In genomic region chr4:40914287-40914867, GRCm38 (mm10) we compare ENCODE assay signal across 27 mouse cellular contexts. TPM values are rescaled to one million over a fixed set of nuclear protein-coding genes. Genes with fewer than 3 reads are reported as not detected.
DNase-seq lines count a peak whose midpoint lies in the region; ATAC-seq and TF ChIP-seq lines count a peak whose summit lies in the region.
"Had no signal": no experiment of that assay in that cellular context is flagged by ENCODE, and none has a peak within 500 bp of the region (broad histone marks: within the 10 kb centered on the region; RNA-seq: fewer than 3 reads in every experiment).

No protein-coding gene starts in this region.

- DNase-seq in 3T3-L1 (ENCODE audit: low read depth, low spot score) (peak; percentile 21), 416B (ENCODE audit: low read depth) (peak; percentile 26)
- no peak for DNase-seq in left cerebral cortex, postnatal 10 days (ENCODE audit: extremely low spot score in 1 of 2, low spot score in 2 of 2)
- DNase-seq in embryo, embryonic 9.5 days (ENCODE audit: extremely low spot score), result no peak
- no peak for DNase-seq in layer of hippocampus, postnatal 10 days (ENCODE audit: low spot score in 2 of 2)
- DNase-seq: adrenal gland, postnatal 14 days; cerebellum, adult 8-10 months; cerebellum, postnatal 36 days; gastrocnemius, postnatal 14 days; kidney, postnatal 4 days; liver; thymus, postnatal 14 days had no signal

- H3K9ac ChIP-seq in intestine, postnatal 0 days (ENCODE audit: low read depth, low read length), result no peak overlapping the region
- no peak overlapping the region for H3K9ac ChIP-seq in midbrain, embryonic 15.5 days
- H3K9ac ChIP-seq: hindbrain, embryonic 15.5 days; liver, embryonic 15.5 days; lung, embryonic 15.5 days had no signal

- peaks cover 4% of the 10 kb centered on the region; the same call in 1 of the 2 replicates for H3K4me1 ChIP-seq in intestine, postnatal 0 days (replicated peaks; ENCODE audit: control insufficient read depth, insufficient read depth, low read length)
- H3K4me1 ChIP-seq in midbrain, embryonic 15.5 days, result no peaks in the 10 kb centered on the region
- H3K4me1 ChIP-seq: embryonic facial prominence, embryonic 10.5 days; forebrain, embryonic 10.5 days; hindbrain, embryonic 15.5 days; limb, embryonic 10.5 days; lung, embryonic 15.5 days had no signal

- no peak overlapping the region for H3K27ac ChIP-seq in intestine, postnatal 0 days (ENCODE audit: low read depth, low read length)
- no peak overlapping the region for H3K27ac ChIP-seq in midbrain, embryonic 15.5 days
- H3K27ac ChIP-seq: embryonic facial prominence, embryonic 10.5 days; forebrain, embryonic 10.5 days; hindbrain, embryonic 15.5 days; left cerebral cortex, adult 2 months; limb, embryonic 10.5 days; liver, embryonic 15.5 days; lung, embryonic 15.5 days; macrophage had no signal

- peak; percentile 55 for ATAC-seq in common myeloid progenitor, adult 5-6 weeks (replicated peaks; ENCODE audit: low read depth, poor library complexity, severe bottlenecking)
- peak; percentile 31; the same call in 1 of the 2 replicates for ATAC-seq in intestine, postnatal 0 days
- ATAC-seq in midbrain, embryonic 15.5 days (replicated peaks), result no peak
- ATAC-seq: CD4-positive, CD25-positive, alpha-beta regulatory T cell, adult 4 months; forebrain, embryonic 16.5 days had no signal

- no peak for TF ChIP-seq CTCF in intestine, postnatal 0 days (IDR thresholded peaks at IDR 0.05; ENCODE audit: low read depth)

- H3K27me3 ChIP-seq in intestine, postnatal 0 days (replicated peaks; ENCODE audit: control insufficient read depth, insufficient read depth, low read length), result peaks cover 13% of the 10 kb centered on the region; the same call in 1 of the 2 replicates
- no peaks in the 10 kb centered on the region for H3K27me3 ChIP-seq in midbrain, embryonic 15.5 days (replicated peaks)
- H3K27me3 ChIP-seq: hindbrain, embryonic 15.5 days; liver, embryonic 15.5 days; lung, embryonic 15.5 days had no signal

- no peak overlapping the region for H3K4me2 ChIP-seq in intestine, postnatal 0 days (replicated peaks; ENCODE audit: low read depth)
- H3K4me2 ChIP-seq in midbrain, embryonic 15.5 days, result no peak overlapping the region
- H3K4me2 ChIP-seq: hindbrain, embryonic 15.5 days; liver, embryonic 15.5 days; lung, embryonic 15.5 days; midbrain, embryonic 11.5 days had no signal

- no peaks in the 10 kb centered on the region for H3K36me3 ChIP-seq in intestine, postnatal 0 days (ENCODE audit: control insufficient read depth, insufficient read depth)
- H3K36me3 ChIP-seq in midbrain, embryonic 15.5 days (replicated peaks), result no peaks in the 10 kb centered on the region
- H3K36me3 ChIP-seq: embryonic facial prominence, embryonic 10.5 days; forebrain, embryonic 10.5 days; hindbrain, embryonic 15.5 days; limb, embryonic 10.5 days; liver, embryonic 15.5 days; lung, embryonic 15.5 days had no signal

- H3K4me3 ChIP-seq in intestine, postnatal 0 days (ENCODE audit: low read depth, low read length), result no peak overlapping the region
- no peak overlapping the region for H3K4me3 ChIP-seq in midbrain, embryonic 15.5 days
- H3K4me3 ChIP-seq: embryonic facial prominence, embryonic 10.5 days; forebrain, embryonic 10.5 days; hindbrain, embryonic 15.5 days; left cerebral cortex, adult 2 months; limb, embryonic 10.5 days; liver, embryonic 15.5 days; lung, embryonic 15.5 days had no signal

- intact Hi-C loops in left cerebral cortex, postnatal 10 days (cut with DNase I), result no loop called here

- H3K9me3 ChIP-seq in intestine, postnatal 0 days (ENCODE audit: control insufficient read depth), result no peaks in the 10 kb centered on the region
- no peaks in the 10 kb centered on the region for H3K9me3 ChIP-seq in midbrain, embryonic 15.5 days
- H3K9me3 ChIP-seq: embryonic facial prominence, embryonic 10.5 days; hindbrain, embryonic 15.5 days; limb, embryonic 10.5 days; liver, embryonic 15.5 days; lung, embryonic 15.5 days had no signal

RNA-seq across cellular contexts. Expression of gene Spink4, which starts 5.5 kb away (rescaled TPM):
- not detected in 2 replicates for total RNA-seq in common myeloid progenitor, adult 5-6 weeks (2017)
- polyA plus RNA-seq in intestine, postnatal 0 days (2015; fragmentation: Nextera tagmentation; extraction: Ambion mirVana), result 419 and 610 TPM in 2 replicates
- not detected for total RNA-seq in left cerebral cortex, postnatal 10 days (2021)
- total RNA-seq in layer of hippocampus, postnatal 10 days (2021), result not detected
- not detected in 2 replicates for polyA plus RNA-seq in midbrain, embryonic 15.5 days (2015; fragmentation: Nextera tagmentation; extraction: Ambion mirVana)
- total RNA-seq: gastrocnemius, postnatal 14 days; left cerebral cortex, adult 2 months had no signal
- polyA plus RNA-seq: CD4-positive, CD25-positive, alpha-beta regulatory T cell, adult 4 months; embryonic facial prominence, embryonic 10.5 days; forebrain, embryonic 10.5 days; forebrain, embryonic 16.5 days; hindbrain, embryonic 15.5 days; limb, embryonic 10.5 days; macrophage; midbrain, embryonic 11.5 days; neural tube, embryonic 11.5 days had no signal

RNA-seq across cellular contexts. Expression of gene Bag1, which starts 33.7 kb away (rescaled TPM):
- 380 and 459 TPM in 2 replicates for total RNA-seq in common myeloid progenitor, adult 5-6 weeks (2017)
- polyA plus RNA-seq in intestine, postnatal 0 days (2015; fragmentation: Nextera tagmentation; extraction: Ambion mirVana), result 120 and 138 TPM in 2 replicates
- 100 to 1,000 TPM; 167 to 168 TPM for total RNA-seq in left cerebral cortex, postnatal 10 days (2021)
- total RNA-seq in layer of hippocampus, postnatal 10 days (2021), result 100 to 1,000 TPM; 163 to 170 TPM
- 173 and 181 TPM in 2 replicates for polyA plus RNA-seq in midbrain, embryonic 15.5 days (2015; fragmentation: Nextera tagmentation; extraction: Ambion mirVana)

RNA-seq across cellular contexts. Expression of gene Chmp5, which starts 33.8 kb away (rescaled TPM):
- 75.3 and 77.6 TPM in 2 replicates for total RNA-seq in common myeloid progenitor, adult 5-6 weeks (2017)
- polyA plus RNA-seq in intestine, postnatal 0 days (2015; fragmentation: Nextera tagmentation; extraction: Ambion mirVana), result 133 and 136 TPM in 2 replicates
- 10 to 100 TPM; 66.9 to 71.9 TPM for total RNA-seq in left cerebral cortex, postnatal 10 days (2021)
- total RNA-seq in layer of hippocampus, postnatal 10 days (2021), result 10 to 100 TPM; 71.9 to 75.3 TPM
- polyA plus RNA-seq in midbrain, embryonic 15.5 days (2015; fragmentation: Nextera tagmentation; extraction: Ambion mirVana), result 150 and 156 TPM in 2 replicates

RNA-seq across cellular contexts. Expression of gene Nfx1, which starts 56.3 kb away (rescaled TPM):
- 61.8 and 74.7 TPM in 2 replicates for total RNA-seq in common myeloid progenitor, adult 5-6 weeks (2017)
- polyA plus RNA-seq in intestine, postnatal 0 days (2015; fragmentation: Nextera tagmentation; extraction: Ambion mirVana), result 25.9 and 27.9 TPM in 2 replicates
- total RNA-seq in left cerebral cortex, postnatal 10 days (2021), result 10 to 100 TPM; 58.8 to 59.4 TPM
- 10 to 100 TPM; 61.5 to 64.2 TPM for total RNA-seq in layer of hippocampus, postnatal 10 days (2021)
- 110 and 121 TPM in 2 replicates for polyA plus RNA-seq in midbrain, embryonic 15.5 days (2015; fragmentation: Nextera tagmentation; extraction: Ambion mirVana)

Comparison
In these comparisons a context has a peak if more than half of its experiments do, and no peak if none do; other contexts are left out.
1. DNase-seq: peak in 3T3-L1 (single experiment) and 416B (single experiment); none in left cerebral cortex, postnatal 10 days (0 of 2), embryo, embryonic 9.5 days (single experiment) and layer of hippocampus, postnatal 10 days (0 of 2).